Mouse (Mus musculus) heart, adult 2 months (tissue): ENCODE data around the gene Iqcf5. TPM values are rescaled to one million over a fixed set of nuclear protein-coding genes. Genes with fewer than 3 reads are reported as not detected.

ENCODE experiments used
- DNase-seq, 2 experiments: peaks; one replicate each; pipeline ENCODE4 v3.0.0; 2021
- H3K27ac ChIP-seq: fragments of 200-600 bp; 2 replicates; pipeline ENCODE4 v1.8.1; 2022
- H3K27me3 ChIP-seq: fragments of 200-500 bp; 2 replicates; pipeline ENCODE4 v1.6.1; 2012; ENCODE audit warnings: mild to moderate bottlenecking, low read length, inconsistent platforms, mixed read lengths; ENCODE audit not compliant: control insufficient read depth, insufficient read depth
- H3K36me3 ChIP-seq: fragments of 200-500 bp; 2 replicates; pipeline ENCODE4 v1.6.1; 2012; ENCODE audit warnings: low read length, inconsistent platforms; ENCODE audit not compliant: control insufficient read depth, insufficient read depth
- H3K4me1 ChIP-seq: fragments of 200-500 bp; 2 replicates; pipeline ENCODE4 v1.6.1; 2011; ENCODE audit warnings: low read length; ENCODE audit not compliant: control insufficient read depth, insufficient read depth
- H3K4me3 ChIP-seq: fragments of 200-600 bp; 2 replicates; pipeline ENCODE4 v1.8.1; 2022
- H3K79me2 ChIP-seq: fragments of 200-500 bp; replicated peaks from 2 replicates; pipeline ENCODE4 v1.6.1; 2012; ENCODE audit warnings: mild to moderate bottlenecking, inconsistent platforms, low read length, moderate library complexity, mixed read lengths; ENCODE audit not compliant: control insufficient read depth, insufficient read depth
- H3K9ac ChIP-seq: fragments of 200-500 bp; 2 replicates; pipeline ENCODE4 v1.6.1; 2012; ENCODE audit warnings: low read depth, mild to moderate bottlenecking, control low read depth, inconsistent platforms, low read length, mixed read lengths
- CTCF ChIP-seq: fragments of 200-600 bp; IDR thresholded peaks from 2 replicates; pipeline ENCODE4 v1.8.1; 2022; ENCODE audit warnings: antibody characterized with exemption, mild to moderate bottlenecking, moderate library complexity
- EP300 ChIP-seq: fragments of 200-500 bp; IDR thresholded peaks from 2 replicates; pipeline ENCODE4 v1.6.1; 2011; ENCODE audit warnings: low read depth, low read length, control low read depth; ENCODE audit not compliant: insufficient read depth
- POLR2A ChIP-seq: fragments of 200-500 bp; IDR thresholded peaks from 2 replicates; pipeline ENCODE4 v1.6.1; 2011; ENCODE audit warnings: mild to moderate bottlenecking, low read depth, low read length, control low read depth; ENCODE audit not compliant: insufficient read depth
- WGBS: fragments of 180-500 bp; shearing (Covaris S2); methylation state at CpG from one replicate; pipeline ENCODE4 v1.1.7; 2018; 5-methylcytosine and 5-hydroxymethylcytosine counted together
- intact Hi-C: fragments of 180-260 bp; cut with DNase I; formaldehyde crosslinking; loops from one replicate; pipeline ENCODE4 v1.15.1; 2025
- long read RNA-seq: library from polyadenylated mRNA; stranded (forward); transcript quantifications from one replicate; pipeline ENCODE4 v2.0.0, GENCODE M21; 2021
- polyA plus RNA-seq: library from polyadenylated mRNA; depleted of rRNA; stranded (reverse); fragments of >200 nt; gene quantifications from 2 replicates; pipeline ENCODE4 v1.2.3, GENCODE M21; 2012; rRNA removed
- total RNA-seq, 2 experiments: library from RNA; stranded (reverse); gene quantifications; 2 replicates each; pipeline ENCODE4 v1.2.3; 2021

Iqcf5 gene
- total RNA-seq (not detected), polyA plus RNA-seq (not detected in 2 replicates)
- long read RNA-seq, result 0 reads

- TF ChIP-seq EP300 (no peak), CTCF (no peak), POLR2A (no peak)
- Histone ChIP-seq H3K27me3 (no peaks in the 10 kb centered on the region; the same call in 1 of the 2 replicates), H3K79me2 (no peaks in the 10 kb centered on the region), H3K36me3 (no peaks in the 10 kb centered on the region), H3K27ac (no peak within 1 kb of the TSS), H3K4me3 (no peak within 1 kb of the TSS), H3K9ac (no peak within 1 kb of the TSS), H3K4me1 (no peaks in the 10 kb centered on the region)
- DNase-seq, result no peak
- intact Hi-C loops, result no loop called here
- 81% methylated on average over 4 of the region's 4 CpGs for WGBS
These were observed at the start of gene Iqcf5 for GRCm38 (mm10) chr9:106514273-106514672. TSS of gene Iqcf5 (plus strand) at chr9:106514573.

GRCm38 (mm10) chr9:106464751-106465541 lies 49.4 kb upstream of the Iqcf5 start:
- Histone ChIP-seq H3K79me2 (0 out of 2 replicates have a peak, but pooled peaks cover under 1% of the 10 kb centered on the region), H3K4me3 (peak overlapping the region; percentile 61), H3K27ac (peak overlapping the region; percentile 49), H3K9ac (peak overlapping the region; percentile 70), H3K36me3 (no peaks in the 10 kb centered on the region), H3K27me3 (no peaks in the 10 kb centered on the region), H3K4me1 (no peaks in the 10 kb centered on the region)
- intact Hi-C loops, result no loop called here
- no peak for TF ChIP-seq EP300
- no peak for TF ChIP-seq CTCF
- no peak for TF ChIP-seq POLR2A
- DNase-seq, result peak; percentile 75 to 78
- 4% methylated on average over 99 of the region's 99 CpGs for WGBS

GRCm38 (mm10) chr9:106465571-106466200 lies 48.7 kb upstream of the Iqcf5 start, which contains the start of gene Gpr62:
TSS of gene Gpr62 (minus strand) at chr9:106465938.
- Histone ChIP-seq H3K27me3 (no peaks in the 10 kb centered on the region), H3K79me2 (no peaks in the 10 kb centered on the region), H3K4me3 (peak within 1 kb of the TSS; percentile 61), H3K36me3 (no peaks in the 10 kb centered on the region), H3K4me1 (no peaks in the 10 kb centered on the region), H3K9ac (peak within 1 kb of the TSS; percentile 70), H3K27ac (peak within 1 kb of the TSS; percentile 49)
- 30% methylated on average over 26 of the region's 26 CpGs for WGBS
- intact Hi-C loops, result no loop called here
- DNase-seq, result no peak
- no peak for TF ChIP-seq POLR2A
- TF ChIP-seq EP300, result no peak
- TF ChIP-seq CTCF, result no peak

GRCm38 (mm10) chr9:106466721-106467120 lies 47.7 kb upstream of the Iqcf5 start:
- no peak overlapping the region for H3K9ac ChIP-seq
- DNase-seq, result no peak
- intact Hi-C loops, result no loop called here
- no peak overlapping the region for H3K4me3 ChIP-seq
- H3K36me3 ChIP-seq, result no peaks in the 10 kb centered on the region
- H3K4me1 ChIP-seq, result no peaks in the 10 kb centered on the region; the same call in 1 of the 2 replicates
- TF ChIP-seq EP300 (no peak), CTCF (no peak), POLR2A (no peak)
- H3K27ac ChIP-seq, result no peak overlapping the region
- WGBS, result 80% methylated on average over 6 of the region's 6 CpGs
- no peaks in the 10 kb centered on the region for H3K79me2 ChIP-seq
- no peaks in the 10 kb centered on the region for H3K27me3 ChIP-seq

- DNase-seq, result no peak
- Histone ChIP-seq H3K4me1 (peaks cover 4% of the 10 kb centered on the region; the same call in 1 of the 2 replicates), H3K4me3 (no peak overlapping the region), H3K27me3 (no peaks in the 10 kb centered on the region), H3K36me3 (no peaks in the 10 kb centered on the region), H3K9ac (no peak overlapping the region), H3K79me2 (no peaks in the 10 kb centered on the region), H3K27ac (no peak overlapping the region)
- 93% methylated on average over 7 of the region's 7 CpGs for WGBS
- intact Hi-C loops, result no loop called here
- TF ChIP-seq EP300, result no peak
- no peak for TF ChIP-seq POLR2A
- no peak for TF ChIP-seq CTCF
These were observed 46.6 kb upstream of the Iqcf5 start for GRCm38 (mm10) chr9:106467746-106468145.

DNA sequence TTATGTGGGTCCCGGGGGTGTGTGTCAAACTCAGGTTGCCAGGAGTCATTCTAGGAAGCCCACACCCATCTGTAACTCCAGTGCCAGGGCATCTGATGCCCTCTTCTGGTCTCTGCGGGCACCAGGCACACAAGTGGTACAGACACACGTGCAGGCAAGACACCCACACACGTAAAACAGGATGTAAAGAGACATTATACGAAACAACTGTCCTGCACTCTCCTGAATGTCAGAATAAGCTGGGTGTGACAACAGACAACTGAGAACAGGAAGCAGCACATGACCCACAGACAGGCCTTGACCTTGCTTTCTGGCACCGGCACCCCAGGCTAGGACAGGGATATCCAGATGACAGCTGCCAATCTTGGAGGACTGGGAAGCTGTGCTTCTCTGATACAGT lies 45.1 kb upstream of the Iqcf5 start:
- Histone ChIP-seq H3K9ac (no peak overlapping the region), H3K4me3 (no peak overlapping the region), H3K79me2 (no peaks in the 10 kb centered on the region), H3K27me3 (no peaks in the 10 kb centered on the region), H3K27ac (no peak overlapping the region), H3K4me1 (peaks cover 5% of the 10 kb centered on the region), H3K36me3 (no peaks in the 10 kb centered on the region)
- DNase-seq, result no peak
- TF ChIP-seq CTCF (0 out of 2 replicates have a peak, but pooled peaks have one; percentile 15), POLR2A (no peak), EP300 (no peak)
- intact Hi-C loops, result no loop called here
- 52% methylated on average over 6 of the region's 6 CpGs for WGBS
